Comparison of ENCODE assay signal across 8 mouse cellular contexts in genomic region chr19:57007781-57008710, GRCm38 (mm10). TPM values are rescaled to one million over a fixed set of nuclear protein-coding genes. Genes with fewer than 3 reads are reported as not detected.
DNase-seq lines count a peak whose midpoint lies in the region; ATAC-seq and TF ChIP-seq lines count a peak whose summit lies in the region.
"Had no signal": no experiment of that assay in that cellular context is flagged by ENCODE, and none has a peak within 500 bp of the region (broad histone marks: within the 10 kb centered on the region; RNA-seq: fewer than 3 reads in every experiment).

TSS of gene Afap1l2 (minus strand) at chr19:57008228.

- TF ChIP-seq POLR2A in bone marrow macrophage, adult 2 months (IDR thresholded peaks at IDR 0.05; ENCODE audit: borderline replicate concordance, low read depth, low read length), result no peak

- H3K9ac ChIP-seq in forebrain, embryonic 13.5 days, result peak within 1 kb of the TSS; percentile 61
- H3K9ac ChIP-seq in stomach, embryonic 14.5 days (replicated peaks; ENCODE audit: low read depth, low read length), result peak within 1 kb of the TSS; percentile 53

- peak; percentile 51 for ATAC-seq in forebrain, embryonic 13.5 days
- ATAC-seq in stomach, embryonic 14.5 days (ENCODE audit: insufficient number of reproducible peaks, insufficient read depth, low FRiP score, low read depth), result peak; percentile 54; the same call in 1 of the 2 replicates

- no peaks in the 10 kb centered on the region for H3K9me3 ChIP-seq in forebrain, embryonic 13.5 days (replicated peaks)
- no peaks in the 10 kb centered on the region for H3K9me3 ChIP-seq in stomach, embryonic 14.5 days (ENCODE audit: control insufficient read depth, low read depth, low read length)

- intact Hi-C loops in heart, postnatal 25 days (cut with DNase I), result loop anchor here (1.0 kb wide), 1 partner anchor 89 kb away; no protein-coding TSS in a partner anchor

- TF ChIP-seq CTCF in bone marrow macrophage, adult 2 months (IDR thresholded peaks at IDR 0.05; ENCODE audit: low read depth, low read length), result 0 out of 2 replicates have a peak, but pooled peaks have one; percentile 16

- H3K4me2 ChIP-seq in forebrain, embryonic 13.5 days, result peak within 1 kb of the TSS; percentile 79
- H3K4me2 ChIP-seq in stomach, embryonic 14.5 days (replicated peaks; ENCODE audit: low read depth, low read length), result peak within 1 kb of the TSS; percentile 92

- H3K27me3 ChIP-seq in forebrain, embryonic 13.5 days, result peaks cover 39% of the 10 kb centered on the region
- H3K27me3 ChIP-seq in stomach, embryonic 14.5 days (ENCODE audit: control insufficient read depth, insufficient read depth, low read length), result no peaks in the 10 kb centered on the region

- H3K36me3 ChIP-seq in forebrain, embryonic 13.5 days (ENCODE audit: poor library complexity, severe bottlenecking), result no peaks in the 10 kb centered on the region
- H3K36me3 ChIP-seq in stomach, embryonic 14.5 days (ENCODE audit: control insufficient read depth, insufficient read depth, low read length), result no peaks in the 10 kb centered on the region

- H3K4me1 ChIP-seq in bone marrow macrophage, adult 2 months (ENCODE audit: control insufficient read depth, insufficient read depth, low read length), result 0 out of 2 replicates have a peak, but pooled peaks cover under 1% of the 10 kb centered on the region
- peaks cover 22% of the 10 kb centered on the region for H3K4me1 ChIP-seq in forebrain, embryonic 13.5 days
- H3K4me1 ChIP-seq in stomach, embryonic 14.5 days (ENCODE audit: control insufficient read depth, insufficient read depth, low read length), result peaks cover 21% of the 10 kb centered on the region

- no peak within 1 kb of the TSS; the same call in 1 of the 2 replicates for H3K4me3 ChIP-seq in bone marrow macrophage, adult 2 months (ENCODE audit: insufficient read depth, low read length)
- peak within 1 kb of the TSS; percentile 46 for H3K4me3 ChIP-seq in forebrain, embryonic 13.5 days
- H3K4me3 ChIP-seq in stomach, embryonic 14.5 days (ENCODE audit: low read depth, low read length), result peak within 1 kb of the TSS; percentile 64

- peak; percentile 61 for DNase-seq in WW6 (ENCODE audit: low read depth, low spot score)
- DNase-seq in heart, postnatal 25 days (ENCODE audit: low spot score), result peak; percentile 42
- peak; percentile 36 for DNase-seq in large intestine, adult 2 months (ENCODE audit: low read depth, low spot score)
- DNase-seq in lung, postnatal 14 days, result peak; percentile 79

- no peak within 1 kb of the TSS for H3K27ac ChIP-seq in bone marrow macrophage, adult 2 months (ENCODE audit: insufficient read depth, low read depth, low read length)
- H3K27ac ChIP-seq in forebrain, embryonic 13.5 days, result no peak within 1 kb of the TSS
- H3K27ac ChIP-seq in stomach, embryonic 14.5 days (ENCODE audit: low read length), result peak within 1 kb of the TSS; percentile 33; the same call in 1 of the 2 replicates
- H3K27ac ChIP-seq: macrophage had no signal

- WGBS in forebrain, embryonic 13.5 days, result 2% methylated on average over 68 of the region's 68 CpGs
- 2% methylated on average over 68 of the region's 68 CpGs for whole genome bisulfite sequencing in large intestine, adult 2 months
- 2% methylated on average over 68 of the region's 68 CpGs for WGBS in stomach, embryonic 14.5 days

RNA-seq across cellular contexts. Expression of gene Afap1l2, which starts in this region (rescaled TPM):
- not detected in 2 replicates for polyA plus RNA-seq in bone marrow macrophage, adult 2 months (2012; ENCODE audit: insufficient read depth, insufficient read length, missing spikeins)
- 2.7 and 2.8 TPM in 2 replicates for polyA plus RNA-seq in forebrain, embryonic 13.5 days (2015; fragmentation: Nextera tagmentation; extraction: Ambion mirVana)
- 1 to 10 TPM; 5.0 to 5.7 TPM for total RNA-seq in heart, postnatal 25 days (2021)
- polyA plus RNA-seq in large intestine, adult 2 months (2012; rRNA removed), result 2.1 and 2.4 TPM in 2 replicates
- 24.6 and 28.5 TPM in 2 replicates for polyA plus RNA-seq in stomach, embryonic 14.5 days (2014; fragmentation: Nextera tagmentation; extraction: Ambion mirVana)
- polyA plus RNA-seq: macrophage had no signal
